Mouse (Mus musculus): ENCODE measurements around the gene Zscan4d.
"Not testable (repeated sequence)": the region's sequence is repeated elsewhere in the genome, so short reads cannot be mapped to it uniquely, and the experiment has no call there.

Zscan4d gene

GRCm38 (mm10) chr7:11166059-11166458 lies at the start of gene Zscan4d:
TSS of gene Zscan4d (minus strand) at chr7:11166159.
- DNase-seq, result not testable (repeated sequence)

GRCm38 (mm10) chr7:11158036-11158435 lies 7.9 kb downstream of the Zscan4d start:
- DNase-seq, result not testable (repeated sequence)
